Comparison of ENCODE assay signal across 15 mouse cellular contexts in the genomic region with DNA sequence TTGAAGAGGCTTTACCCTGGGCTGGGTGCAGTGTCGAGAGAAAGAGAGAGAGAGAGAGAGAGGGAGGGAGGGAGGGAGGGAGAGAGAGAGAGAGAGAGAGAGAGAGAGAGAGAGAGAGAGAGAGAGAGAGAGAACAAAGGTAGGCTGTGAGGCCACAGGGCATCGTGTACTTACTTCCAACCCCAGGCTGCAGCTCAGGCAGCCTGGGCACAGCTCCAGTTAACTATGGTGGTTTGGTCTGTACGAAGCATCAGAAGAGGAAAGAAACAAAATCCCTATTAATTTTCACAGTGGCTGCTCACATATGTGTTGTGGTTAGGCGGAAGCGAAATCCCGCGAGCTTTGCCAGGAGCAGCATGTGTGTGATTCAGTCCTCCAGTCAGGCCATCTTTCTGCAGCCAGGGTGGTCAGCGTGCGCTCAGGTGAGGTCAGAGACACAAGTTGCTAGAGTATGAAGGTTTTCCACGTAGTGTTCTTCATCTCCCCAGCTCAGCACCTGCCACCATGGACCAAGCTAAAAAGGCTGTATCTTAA.
DNase-seq lines count a peak whose midpoint lies in the region; ATAC-seq and TF ChIP-seq lines count a peak whose summit lies in the region.
"Had no signal": no experiment of that assay in that cellular context is flagged by ENCODE, and none has a peak within 500 bp of the region (broad histone marks: within the 10 kb centered on the region; RNA-seq: fewer than 3 reads in every experiment).

No protein-coding gene starts in this region.

- 32% methylated on average over 10 of the region's 10 CpGs for WGBS in hindbrain, embryonic 16.5 days
- 57% methylated on average over 10 of the region's 10 CpGs for WGBS in intestine, postnatal 0 days

- peaks cover 4% of the 10 kb centered on the region; the same call in 1 of the 2 replicates for H3K4me1 ChIP-seq in hindbrain, embryonic 16.5 days (ENCODE audit: control insufficient read depth, insufficient read depth, low read depth, low read length)
- H3K4me1 ChIP-seq in intestine, postnatal 0 days (replicated peaks; ENCODE audit: control insufficient read depth, insufficient read depth, low read length): no peaks in the 10 kb centered on the region
- H3K4me1 ChIP-seq: stomach, embryonic 15.5 days had no signal

- H3K9me3 ChIP-seq in hindbrain, embryonic 16.5 days (ENCODE audit: control insufficient read depth, low read length): no peaks in the 10 kb centered on the region
- H3K9me3 ChIP-seq in intestine, postnatal 0 days (ENCODE audit: control insufficient read depth): no peaks in the 10 kb centered on the region
- H3K9me3 ChIP-seq: stomach, embryonic 15.5 days had no signal

- no peak overlapping the region for H3K4me2 ChIP-seq in hindbrain, embryonic 16.5 days (ENCODE audit: low read length)
- no peak overlapping the region for H3K4me2 ChIP-seq in intestine, postnatal 0 days (replicated peaks; ENCODE audit: low read depth)
- H3K4me2 ChIP-seq: stomach, embryonic 15.5 days had no signal

- H3K4me3 ChIP-seq in hindbrain, embryonic 16.5 days (ENCODE audit: low read length): no peak overlapping the region
- H3K4me3 ChIP-seq in left cerebral cortex, adult 2 months: no peak overlapping the region
- H3K4me3 ChIP-seq in intestine, postnatal 0 days (ENCODE audit: low read depth, low read length): no peak overlapping the region
- H3K4me3 ChIP-seq: stomach, embryonic 15.5 days had no signal

- ATAC-seq in hindbrain, embryonic 16.5 days: peak; percentile 64; the same call in 1 of the 2 replicates
- ATAC-seq in intestine, postnatal 0 days: no peak
- ATAC-seq: liver, postnatal 0 days; Patski had no signal

- intact Hi-C loops in left cerebral cortex, postnatal 4 days (cut with DNase I): no loop called here
- intact Hi-C loops in left cerebral cortex, adult 2 months (cut with DNase I): no loop called here

- H3K27me3 ChIP-seq in hindbrain, embryonic 16.5 days (replicated peaks; ENCODE audit: control insufficient read depth, insufficient read depth, low read length): no peaks in the 10 kb centered on the region
- H3K27me3 ChIP-seq in intestine, postnatal 0 days (replicated peaks; ENCODE audit: control insufficient read depth, insufficient read depth, low read length): no peaks in the 10 kb centered on the region
- H3K27me3 ChIP-seq: stomach, embryonic 15.5 days had no signal

- H3K9ac ChIP-seq in hindbrain, embryonic 16.5 days (ENCODE audit: low read depth, low read length): no peak overlapping the region
- H3K9ac ChIP-seq in intestine, postnatal 0 days (ENCODE audit: low read depth, low read length): no peak overlapping the region
- H3K9ac ChIP-seq: liver, postnatal 0 days; stomach, embryonic 15.5 days had no signal

- H3K36me3 ChIP-seq in hindbrain, embryonic 16.5 days (ENCODE audit: control insufficient read depth, insufficient read depth, low read length): no peaks in the 10 kb centered on the region
- H3K36me3 ChIP-seq in intestine, postnatal 0 days (ENCODE audit: control insufficient read depth, insufficient read depth): no peaks in the 10 kb centered on the region
- H3K36me3 ChIP-seq: stomach, embryonic 15.5 days had no signal

- TF ChIP-seq CTCF in left cerebral cortex, adult 2 months (IDR thresholded peaks at IDR 0.05): no peak
- no peak for TF ChIP-seq CTCF in intestine, postnatal 0 days (IDR thresholded peaks at IDR 0.05; ENCODE audit: low read depth)

- H3K27ac ChIP-seq in hindbrain, embryonic 16.5 days (ENCODE audit: low read depth, low read length): no peak overlapping the region
- no peak overlapping the region for H3K27ac ChIP-seq in left cerebral cortex, adult 2 months
- no peak overlapping the region for H3K27ac ChIP-seq in intestine, postnatal 0 days (ENCODE audit: low read depth, low read length)
- H3K27ac ChIP-seq: stomach, embryonic 15.5 days had no signal

- DNase-seq in cerebellum, postnatal 10 days: peak; percentile 40 to 55
- DNase-seq in cerebellum, adult 18-20 months: no peak
- DNase-seq in left cerebral cortex, postnatal 4 days: peak; percentile 10
- DNase-seq in left cerebral cortex, adult 9 months (ENCODE audit: low spot score in 2 of 2): no peak
- peak; percentile 9 for DNase-seq in retina, embryonic 14.5 days (ENCODE audit: low spot score)
- DNase-seq in left cerebral cortex, adult 2 months (ENCODE audit: extremely low spot score in 1 of 2, low spot score in 2 of 2): no peak
- DNase-seq: cerebellum, postnatal 36 days; gastrocnemius, postnatal 36 days; liver, postnatal 0 days; lung, postnatal 4 days; thymus, postnatal 25 days had no signal

Comparison
In these comparisons a context has a peak if more than half of its experiments do, and no peak if none do; other contexts are left out.
1. DNase-seq: peak in cerebellum, postnatal 10 days (2 of 2), left cerebral cortex, postnatal 4 days (single experiment) and retina, embryonic 14.5 days (single experiment); none in cerebellum, adult 18-20 months (0 of 2), left cerebral cortex, adult 9 months (0 of 2) and left cerebral cortex, adult 2 months (0 of 2).